Mouse (Mus musculus) CH12.LX (cell line): ENCODE measurements around the gene Ltb. TPM values are rescaled to one million over a fixed set of nuclear protein-coding genes. Genes with fewer than 3 reads are reported as not detected.

Experiments
- DNase-seq: peaks from one replicate; pipeline ENCODE4 v3.0.0-alpha.2; 2013; ENCODE audit errors: extremely low read depth
- H3K27ac ChIP-seq: 2 replicates; pipeline ENCODE4 v1.5.1; 2012; ENCODE audit warnings: low read depth, mild to moderate bottlenecking, control low read depth, moderate library complexity; ENCODE audit not compliant: insufficient read depth
- H3K27me3 ChIP-seq: replicated peaks from 2 replicates; pipeline ENCODE3; 2012; ENCODE audit warnings: inconsistent platforms
- H3K36me3 ChIP-seq, 2 experiments: replicated peaks in 1 of 2; 2 replicates each; pipeline versions ENCODE3 to v1.6.1; 2012; ENCODE audit warnings: inconsistent platforms in 1 of 2, low read length in 1 of 2, mild to moderate bottlenecking in 1 of 2, mixed read lengths in 1 of 2, moderate library complexity in 1 of 2; ENCODE audit not compliant: control insufficient read depth in 1 of 2, insufficient read depth in 1 of 2
- H3K4me1 ChIP-seq, 2 experiments: 2 replicates each; pipeline ENCODE4 v1.6.1; 2012; ENCODE audit warnings: inconsistent platforms in 1 of 2, moderate library complexity in 1 of 2; ENCODE audit not compliant: insufficient read depth in 2 of 2, control insufficient read depth in 1 of 2
- H3K4me2 ChIP-seq: 2 replicates; pipeline ENCODE4 v1.6.1; 2012; ENCODE audit warnings: low read depth, mild to moderate bottlenecking, control low read depth; ENCODE audit not compliant: poor library complexity, insufficient read depth, severe bottlenecking
- H3K4me3 ChIP-seq, 3 experiments: fragments of 150-350 bp in 1 of 3; sonication (generic) in 1 of 3; replicated peaks in 1 of 3; 2 replicates each; pipeline versions ENCODE3 to v1.5.1; 2011 to 2012; ENCODE audit warnings: low read depth in 2 of 3, low read length in 2 of 3, mild to moderate bottlenecking in 2 of 3, moderate library complexity in 2 of 3, control low read depth in 1 of 3, improper control_type of control experiment in 1 of 3, inconsistent platforms in 1 of 3, mixed read lengths in 1 of 3; ENCODE audit not compliant: poor library complexity in 1 of 3
- H3K79me2 ChIP-seq: replicated peaks from 2 replicates; pipeline ENCODE4 v1.6.1; 2012; ENCODE audit warnings: mild to moderate bottlenecking, moderate library complexity; ENCODE audit not compliant: control insufficient read depth, poor library complexity, insufficient read depth, severe bottlenecking; ENCODE audit errors: extremely low read depth
- H3K9ac ChIP-seq: 2 replicates; pipeline ENCODE4 v1.6.1; 2012; ENCODE audit warnings: low read depth, mild to moderate bottlenecking, control low read depth, moderate library complexity; ENCODE audit not compliant: insufficient read depth
- H3K9me3 ChIP-seq: replicated peaks from 2 replicates; pipeline ENCODE3; 2012; ENCODE audit warnings: low read length, inconsistent platforms, mixed read lengths
- CTCF ChIP-seq, 2 experiments: IDR thresholded peaks in 1 of 2; conservative IDR thresholded peaks in 1 of 2; 2 replicates each; pipeline ENCODE4 v1.5.1; 2011 to 2012; ENCODE audit warnings: low read depth in 2 of 2, low read length in 2 of 2, improper control_type of control experiment in 1 of 2, inconsistent platforms in 1 of 2, mild to moderate bottlenecking in 1 of 2, moderate library complexity in 1 of 2
- EP300 ChIP-seq: IDR thresholded peaks from 2 replicates; pipeline ENCODE4 v1.6.1; 2011; ENCODE audit warnings: low read length, improper control_type of control experiment
- ETS1 ChIP-seq: conservative IDR thresholded peaks from 2 replicates; pipeline ENCODE4 v1.6.1; 2012; ENCODE audit warnings: low read depth, mild to moderate bottlenecking, inconsistent platforms, low read length, improper control_type of control experiment, moderate library complexity
- IRF4 ChIP-seq: IDR thresholded peaks from 2 replicates; pipeline ENCODE4 v1.6.1; 2014; ENCODE audit warnings: low read depth, mild to moderate bottlenecking, inconsistent platforms, low read length, improper control_type of control experiment
- JUND ChIP-seq: conservative IDR thresholded peaks from 2 replicates; pipeline ENCODE4 v1.6.1; 2011; ENCODE audit warnings: low read depth, low read length, improper control_type of control experiment
- MAFK ChIP-seq: IDR thresholded peaks from 2 replicates; pipeline ENCODE4 v1.6.1; 2011; ENCODE audit warnings: low read length, improper control_type of control experiment; ENCODE audit not compliant: insufficient replicate concordance
- MAX ChIP-seq: IDR thresholded peaks from 2 replicates; pipeline ENCODE4 v1.6.1; 2011; ENCODE audit warnings: low read length, improper control_type of control experiment
- PAX5 ChIP-seq: IDR thresholded peaks from 2 replicates; pipeline ENCODE4 v1.6.1; 2012; ENCODE audit warnings: low read length, inconsistent platforms, mixed read lengths
- POLR2A ChIP-seq: IDR thresholded peaks from 2 replicates; pipeline ENCODE4 v1.6.1; 2011; ENCODE audit warnings: low read depth, mild to moderate bottlenecking, improper control_type of control experiment, low read length
- RCOR1 ChIP-seq: conservative IDR thresholded peaks from 2 replicates; pipeline ENCODE4 v1.6.1; 2012; ENCODE audit warnings: low read depth, mild to moderate bottlenecking, inconsistent platforms, low read length, improper control_type of control experiment
- SMC3 ChIP-seq: IDR thresholded peaks from 2 replicates; pipeline ENCODE4 v1.6.1; 2011; ENCODE audit warnings: low read depth, low read length, improper control_type of control experiment
- TBP ChIP-seq: conservative IDR thresholded peaks from 2 replicates; pipeline ENCODE4 v1.6.1; 2011; ENCODE audit warnings: low read depth, low read length, improper control_type of control experiment
- UBTF ChIP-seq: IDR thresholded peaks from 2 replicates; pipeline ENCODE4 v1.6.1; 2012; ENCODE audit warnings: low read depth, mild to moderate bottlenecking, inconsistent platforms, low read length, improper control_type of control experiment, moderate library complexity
- ZC3H11A ChIP-seq: IDR thresholded peaks from 2 replicates; pipeline ENCODE4 v1.6.1; 2012; ENCODE audit warnings: low read depth, mild to moderate bottlenecking, inconsistent platforms, low read length, improper control_type of control experiment
- ZKSCAN1 ChIP-seq: IDR thresholded peaks from 2 replicates; pipeline ENCODE4 v1.6.1; 2012; ENCODE audit warnings: low read depth, inconsistent platforms, low read length, improper control_type of control experiment, borderline replicate concordance
- ZNF384 ChIP-seq: IDR thresholded peaks from 2 replicates; pipeline ENCODE4 v1.6.1; 2012; ENCODE audit warnings: low read depth, low read length, improper control_type of control experiment, inconsistent platforms
- dilution Hi-C: fragments of 300-500 bp; cut with MboI; formaldehyde crosslinking; loops from 2 replicates; pipeline ENCODE4 v1.14.3; 2020; ENCODE audit warnings: low sequenced_read_pairs; ENCODE audit not compliant: extremely low pct_unique_long_range_greater_than_20kb, extremely low pct_ligation_motif_present
- in situ Hi-C: fragments of 300-500 bp; cut with MboI; formaldehyde crosslinking; loops from 3 replicates; pipeline ENCODE4 v1.14.3; 2019; ENCODE audit warnings: low sequenced_read_pairs, low pct_ligation_motif_present, low pct_unique_long_range_greater_than_20kb, mixed read lengths
- polyA plus RNA-seq: library from polyadenylated mRNA; unstranded; fragments of >175 nt; gene quantifications from 2 replicates; pipeline ENCODE4 v1.2.1, GENCODE M21; 2012; ENCODE audit warnings: low read depth; ENCODE audit not compliant: insufficient read length
- total RNA-seq, 2 experiments: library from RNA; depleted of rRNA; stranded (reverse); fragments of 300-350 nt in 1 of 2; fragments of >200 nt in 1 of 2; gene quantifications; 2 replicates each; pipeline ENCODE4 v1.2.3; 2012 to 2014

The Ltb gene
- total and polyA plus RNA-seq, 3 experiments, result 150 to 263 (median 234) TPM

DNA sequence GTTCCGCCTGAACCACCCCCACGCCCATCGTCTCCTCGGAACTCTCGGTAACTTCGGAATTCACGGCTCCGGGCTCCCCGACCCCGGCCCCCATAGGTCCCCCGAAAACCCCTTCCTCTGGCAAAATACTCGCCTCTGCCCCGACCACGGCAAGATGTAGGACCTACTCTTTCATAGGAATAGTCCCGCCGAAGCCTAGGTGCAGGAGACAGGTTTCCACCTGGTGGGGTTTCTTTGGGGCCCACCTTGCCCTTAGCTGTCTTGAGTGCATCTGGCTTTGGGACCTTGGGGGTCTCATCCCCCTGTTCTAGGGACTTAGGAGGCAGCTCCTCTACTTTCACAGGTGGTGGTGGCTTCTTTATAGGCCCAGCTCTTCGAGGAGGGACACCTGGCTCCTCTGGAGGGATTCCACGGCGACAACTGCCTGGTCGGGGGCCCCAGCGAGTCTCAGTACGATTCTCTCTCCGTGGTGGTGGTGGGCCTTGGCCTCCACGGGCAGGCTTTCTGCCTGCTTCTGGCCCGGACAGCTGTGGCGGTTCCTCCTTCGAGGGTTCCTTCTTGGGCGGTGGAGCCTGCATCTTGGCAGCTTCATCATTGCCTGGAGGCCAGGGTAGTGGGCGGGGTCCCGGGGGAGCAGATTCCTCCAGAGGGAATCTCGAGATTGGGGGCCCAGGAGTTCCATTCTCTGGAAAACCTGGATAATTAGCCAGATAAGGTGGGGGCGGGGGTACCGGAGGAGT, 37.6 kb upstream of the Ltb start:
- DNase-seq, result no peak
- dilution Hi-C loops (no loop called here), in situ Hi-C loops (no loop called here)
- H3K79me2 ChIP-seq, result peaks cover 37% of the 10 kb centered on the region
- peaks cover 0 to 12% of the 10 kb centered on the region in 2 experiments; a peak in 2 of 4 replicates for H3K4me1 ChIP-seq
- H3K4me2 ChIP-seq, result no peak overlapping the region
- no peak overlapping the region for H3K9ac ChIP-seq
- no peaks in the 10 kb centered on the region for H3K27me3 ChIP-seq
- no peaks in the 10 kb centered on the region for H3K9me3 ChIP-seq
- no peak overlapping the region for H3K27ac ChIP-seq
- no peak overlapping the region for H3K4me3 ChIP-seq
- H3K36me3 ChIP-seq, result peaks cover 97 to 99% of the 10 kb centered on the region in 2 experiments
- TF ChIP-seq TBP (no peak), CTCF (conservative IDR thresholded peaks at IDR 0.05 in 1 of 2, IDR thresholded peaks at IDR 0.05 in 1 of 2; ENCODE audit: low read depth in 2 of 2, low read length in 2 of 2) (no peak), MAX (no peak), UBTF (no peak), POLR2A (no peak), ZNF384 (no peak)

DNA sequence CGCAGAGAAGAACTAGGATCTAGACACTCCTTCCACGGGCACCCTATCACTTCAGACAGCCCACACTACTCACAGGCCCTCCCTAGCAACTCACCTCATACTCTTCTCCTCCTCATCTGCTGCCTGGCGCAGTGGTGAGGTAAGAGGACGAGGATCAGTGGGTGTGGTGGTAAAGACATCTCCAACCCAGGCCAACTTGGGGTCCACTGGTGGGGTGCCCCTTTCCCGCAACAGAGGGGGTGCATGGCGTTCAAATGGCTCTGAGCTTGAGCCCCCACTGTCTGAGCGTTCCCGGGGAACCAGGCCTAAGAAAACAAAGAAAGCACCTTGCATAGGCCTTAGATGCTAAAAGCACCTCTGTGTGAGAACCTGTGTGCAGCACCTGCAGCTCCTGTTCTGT, 37.0 kb upstream of the Ltb start:
- peaks cover 44% of the 10 kb centered on the region for H3K79me2 ChIP-seq
- peaks cover 98 to 100% of the 10 kb centered on the region in 2 experiments for H3K36me3 ChIP-seq
- dilution Hi-C loops, result no loop called here
- no peak overlapping the region for H3K9ac ChIP-seq
- no peaks in the 10 kb centered on the region for H3K27me3 ChIP-seq
- no peak overlapping the region for H3K27ac ChIP-seq
- H3K4me1 ChIP-seq, result peaks cover 0 to 18% of the 10 kb centered on the region in 2 experiments; a peak in 2 of 4 replicates
- H3K4me3 ChIP-seq, result no peak overlapping the region
- no peaks in the 10 kb centered on the region for H3K9me3 ChIP-seq
- DNase-seq, result no peak
- TF ChIP-seq EP300 (no peak), RCOR1 (no peak), MAFK (no peak), SMC3 (no peak), ZKSCAN1 (no peak), PAX5 (no peak), JUND (no peak)
- H3K4me2 ChIP-seq, result no peak overlapping the region
- in situ Hi-C loops, result no loop called here

DNA sequence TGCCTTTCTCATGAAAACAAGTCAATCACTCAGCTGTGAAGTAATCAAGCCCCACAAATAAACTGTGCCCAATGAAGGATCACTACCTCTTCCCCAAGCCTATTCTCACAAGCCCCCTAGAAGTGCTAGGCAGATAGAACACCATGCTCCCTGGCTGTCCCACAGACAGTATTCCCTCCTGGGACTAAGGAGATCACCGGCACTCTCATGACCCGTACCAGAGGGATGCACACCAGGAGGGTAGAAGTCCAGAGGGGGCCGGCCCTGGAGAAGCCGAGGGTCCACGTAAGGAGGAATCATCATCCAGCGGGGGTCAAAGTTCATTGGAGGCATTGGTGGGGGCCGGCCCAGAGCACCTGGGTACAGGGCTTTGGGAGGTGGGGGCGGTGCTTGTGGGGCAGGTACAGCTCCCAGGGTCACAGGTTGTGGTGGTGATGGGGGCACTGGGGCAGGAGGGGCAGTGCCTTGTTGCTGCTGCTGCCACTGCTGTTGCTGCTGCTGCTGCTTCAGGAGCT, 36.5 kb upstream of the Ltb start:
- Histone ChIP-seq H3K27me3 (no peaks in the 10 kb centered on the region), H3K4me3 (no peak overlapping the region), H3K9ac (no peak overlapping the region), H3K79me2 (peaks cover 48% of the 10 kb centered on the region), H3K27ac (no peak overlapping the region), H3K36me3 (peaks cover 93 to 100% of the 10 kb centered on the region in 2 experiments), H3K4me1 (peaks cover 0 to 22% of the 10 kb centered on the region in 2 experiments; a peak in 2 of 4 replicates), H3K4me2 (no peak overlapping the region), H3K9me3 (no peaks in the 10 kb centered on the region)
- DNase-seq, result no peak
- TF ChIP-seq IRF4 (no peak), ZC3H11A (no peak), ETS1 (no peak), ZKSCAN1 (no peak), POLR2A (no peak; the same call in 1 of the 2 replicates), MAX (no peak), TBP (no peak), RCOR1 (no peak)
- in situ Hi-C loops (no loop called here), dilution Hi-C loops (no loop called here)
